Mouse (Mus musculus) B cell, adult (primary cell): ENCODE measurements around the gene Gm4312. TPM values are rescaled to one million over a fixed set of nuclear protein-coding genes. Genes with fewer than 3 reads are reported as not detected.

Experiments used
- total RNA-seq: library from RNA; stranded (reverse); gene quantifications from 4 replicates; pipeline ENCODE4 v1.2.4, GENCODE M21; 2023; ENCODE audit not compliant: inconsistent age

Gene Gm4312
- not detected in 4 replicates for total RNA-seq

DNA sequence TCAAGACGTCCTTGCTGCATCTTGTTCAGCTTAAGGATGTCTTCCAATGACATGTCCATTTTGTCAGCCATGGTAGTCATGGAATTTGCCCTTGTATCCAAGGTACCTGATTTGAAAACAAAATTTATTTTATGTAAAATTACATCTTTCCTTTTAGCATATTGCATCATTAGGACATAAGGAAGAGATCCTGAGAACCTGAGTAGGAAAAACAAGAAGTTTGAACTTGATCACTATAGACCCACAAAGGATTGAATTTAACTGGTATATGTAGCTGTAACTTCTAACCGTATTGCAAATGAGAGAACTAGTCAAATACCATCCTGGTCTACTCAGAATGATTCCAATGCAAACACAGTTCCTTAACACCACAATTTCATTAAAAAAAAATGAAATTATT, at the start of gene Gm4312:
Gene Gm4312 (minus strand): TSS at position 101 of the 400 bp plus-strand sequence.

DNA sequence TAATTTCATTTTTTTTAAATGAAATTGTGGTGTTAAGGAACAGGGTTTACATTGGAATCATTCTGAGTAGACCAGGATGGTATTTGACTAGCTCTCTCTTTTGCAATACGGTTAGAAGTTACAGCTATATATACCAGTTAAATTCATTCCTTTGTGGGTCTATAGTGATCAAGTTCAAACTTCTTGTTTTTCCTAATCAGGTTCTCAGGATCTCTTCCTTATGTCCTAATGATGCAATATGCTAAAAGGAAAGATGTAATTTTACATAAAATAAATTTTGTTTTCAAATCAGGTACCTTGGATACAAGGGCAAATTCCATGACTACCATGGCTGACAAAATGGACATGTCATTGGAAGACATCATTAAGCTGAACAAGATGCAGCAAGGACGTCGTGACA, 21.3 kb downstream of the Gm4312 start, which contains the start of gene Gm4307:
Gene Gm4307 (plus strand): TSS at position 301 of the 400 bp plus-strand sequence.

DNA sequence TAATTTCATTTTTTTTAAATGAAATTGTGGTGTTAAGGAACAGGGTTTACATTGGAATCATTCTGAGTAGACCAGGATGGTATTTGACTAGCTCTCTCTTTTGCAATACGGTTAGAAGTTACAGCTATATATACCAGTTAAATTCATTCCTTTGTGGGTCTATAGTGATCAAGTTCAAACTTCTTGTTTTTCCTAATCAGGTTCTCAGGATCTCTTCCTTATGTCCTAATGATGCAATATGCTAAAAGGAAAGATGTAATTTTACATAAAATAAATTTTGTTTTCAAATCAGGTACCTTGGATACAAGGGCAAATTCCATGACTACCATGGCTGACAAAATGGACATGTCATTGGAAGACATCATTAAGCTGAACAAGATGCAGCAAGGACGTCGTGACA, 31.6 kb downstream of the Gm4312 start, which contains the start of gene Gm4305:
Gene Gm4305 (plus strand): TSS at position 301 of the 400 bp plus-strand sequence.

DNA sequence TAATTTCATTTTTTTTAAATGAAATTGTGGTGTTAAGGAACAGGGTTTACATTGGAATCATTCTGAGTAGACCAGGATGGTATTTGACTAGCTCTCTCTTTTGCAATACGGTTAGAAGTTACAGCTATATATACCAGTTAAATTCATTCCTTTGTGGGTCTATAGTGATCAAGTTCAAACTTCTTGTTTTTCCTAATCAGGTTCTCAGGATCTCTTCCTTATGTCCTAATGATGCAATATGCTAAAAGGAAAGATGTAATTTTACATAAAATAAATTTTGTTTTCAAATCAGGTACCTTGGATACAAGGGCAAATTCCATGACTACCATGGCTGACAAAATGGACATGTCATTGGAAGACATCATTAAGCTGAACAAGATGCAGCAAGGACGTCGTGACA, 36.7 kb downstream of the Gm4312 start, which contains the start of gene Gm4303:
Gene Gm4303 (plus strand): TSS at position 301 of the 400 bp plus-strand sequence.

DNA sequence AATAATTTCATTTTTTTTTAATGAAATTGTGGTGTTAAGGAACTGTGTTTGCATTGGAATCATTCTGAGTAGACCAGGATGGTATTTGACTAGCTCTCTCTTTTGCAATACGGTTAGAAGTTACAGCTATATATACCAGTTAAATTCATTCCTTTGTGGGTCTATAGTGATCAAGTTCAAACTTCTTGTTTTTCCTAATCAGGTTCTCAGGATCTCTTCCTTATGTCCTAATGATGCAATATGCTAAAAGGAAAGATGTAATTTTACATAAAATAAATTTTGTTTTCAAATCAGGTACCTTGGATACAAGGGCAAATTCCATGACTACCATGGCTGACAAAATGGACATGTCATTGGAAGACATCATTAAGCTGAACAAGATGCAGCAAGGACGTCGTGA, 41.8 kb downstream of the Gm4312 start, which contains the start of gene Gm4302:
Gene Gm4302 (plus strand): TSS at position 301 of the 400 bp plus-strand sequence.

DNA sequence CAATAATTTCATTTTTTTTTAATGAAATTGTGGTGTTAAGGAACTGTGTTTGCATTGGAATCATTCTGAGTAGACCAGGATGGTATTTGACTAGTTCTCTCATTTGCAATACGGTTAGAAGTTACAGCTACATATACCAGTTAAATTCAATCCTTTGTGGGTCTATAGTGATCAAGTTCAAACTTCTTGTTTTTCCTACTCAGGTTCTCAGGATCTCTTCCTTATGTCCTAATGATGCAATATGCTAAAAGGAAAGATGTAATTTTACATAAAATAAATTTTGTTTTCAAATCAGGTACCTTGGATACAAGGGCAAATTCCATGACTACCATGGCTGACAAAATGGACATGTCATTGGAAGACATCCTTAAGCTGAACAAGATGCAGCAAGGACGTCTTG, 47.0 kb downstream of the Gm4312 start, which contains the start of gene Gm4301:
Gene Gm4301 (plus strand): TSS at position 301 of the 400 bp plus-strand sequence.

Other genes with a start within 250 kb of the Gm4312 start
- not detected in 4 replicates for gene Gm4301, start 46.9 kb downstream of the Gm4312 start, total RNA-seq
- gene Gm4302, start 41.7 kb downstream of the Gm4312 start, total RNA-seq: not detected in 4 replicates
- gene Gm4303, start 36.6 kb downstream of the Gm4312 start, total RNA-seq: not detected in 4 replicates
- gene Gm4305, start 31.5 kb downstream of the Gm4312 start, total RNA-seq: not detected in 4 replicates
- not detected in 4 replicates for gene Gm4307, start 21.2 kb downstream of the Gm4312 start, total RNA-seq
- gene Tmtc3, start 104.8 kb upstream of the Gm4312 start, total RNA-seq: 1.4 to 2.5 TPM (median 1.7 TPM) in 4 replicates
- 2.9 to 4.9 TPM (median 3.2 TPM) in 4 replicates for gene Cep290, start 105.0 kb upstream of the Gm4312 start, total RNA-seq
- 3.3 to 8.0 TPM (median 4.8 TPM) in 4 replicates for gene 4930430F08Rik, start 207.9 kb upstream of the Gm4312 start, total RNA-seq
- not detected in 4 replicates for gene 1700017N19Rik, start 207.9 kb upstream of the Gm4312 start, total RNA-seq